Comparison of ENCODE assay signal across 9 mouse cellular contexts in genomic region chr4:144980811-144981551, GRCm38 (mm10).
DNase-seq lines count a peak whose midpoint lies in the region; ATAC-seq and TF ChIP-seq lines count a peak whose summit lies in the region.
"Had no signal": no experiment of that assay in that cellular context is flagged by ENCODE, and none has a peak within 500 bp of the region (broad histone marks: within the 10 kb centered on the region; RNA-seq: fewer than 3 reads in every experiment).

No protein-coding gene starts in this region.

- peaks cover 1% of the 10 kb centered on the region; the same call in 1 of the 2 replicates for H3K36me3 ChIP-seq in heart, postnatal 0 days (replicated peaks; ENCODE audit: control insufficient read depth, insufficient read depth, low read length)
- peaks cover 12% of the 10 kb centered on the region; the same call in 1 of the 2 replicates for H3K36me3 ChIP-seq in liver, adult 2 months (ENCODE audit: control insufficient read depth, insufficient read depth, low read length)
- no peaks in the 10 kb centered on the region; the same call in 1 of the 2 replicates for H3K36me3 ChIP-seq in forebrain, embryonic 10.5 days (replicated peaks)

- no peak for TF ChIP-seq CTCF in heart, postnatal 0 days (IDR thresholded peaks at IDR 0.05; ENCODE audit: low read depth)
- no peak for TF ChIP-seq CTCF in liver, adult 2 months (IDR thresholded peaks at IDR 0.05; ENCODE audit: low read depth, low read length)

- H3K79me2 ChIP-seq in liver, adult 2 months (ENCODE audit: control insufficient read depth, insufficient read depth, low read length), result no peaks in the 10 kb centered on the region

- no peak overlapping the region for H3K4me2 ChIP-seq in heart, postnatal 0 days (ENCODE audit: low read depth, low read length)

- H3K9me3 ChIP-seq in heart, postnatal 0 days (replicated peaks; ENCODE audit: control insufficient read depth, low read length), result no peaks in the 10 kb centered on the region
- H3K9me3 ChIP-seq in forebrain, embryonic 10.5 days, result no peaks in the 10 kb centered on the region

- H3K4me3 ChIP-seq in heart, postnatal 0 days (ENCODE audit: low read depth, low read length), result no peak overlapping the region
- H3K4me3 ChIP-seq in liver, adult 2 months (ENCODE audit: insufficient read depth, low read depth, low read length), result no peak overlapping the region
- no peak overlapping the region for H3K4me3 ChIP-seq in forebrain, embryonic 10.5 days

- DNase-seq in layer of hippocampus, adult 11-12 months (ENCODE audit: low spot score), result peak; percentile 55
- DNase-seq in layer of hippocampus, postnatal 10 days (ENCODE audit: low spot score in 2 of 2), result no peak
- peak; percentile 51 for DNase-seq in adrenal gland, postnatal 25 days
- peak; percentile 70 for DNase-seq in heart, postnatal 0 days (ENCODE audit: low spot score)
- DNase-seq in liver, adult 2 months (ENCODE audit: extremely low read depth, low read depth, low spot score), result peak; percentile 46
- peak; percentile 65 to 66 for DNase-seq in spleen, postnatal 36 days (ENCODE audit: low spot score in 2 of 2)
- DNase-seq in cerebellum, adult 11 months, result no peak
- DNase-seq in forebrain, embryonic 10.5 days (ENCODE audit: extremely low spot score, low spot score), result no peak

- peak; percentile 91; the same call in 1 of the 2 replicates for TF ChIP-seq EP300 in heart, postnatal 0 days (IDR thresholded peaks at IDR 0.05; ENCODE audit: low read depth)

- TF ChIP-seq POLR2A in liver, adult 2 months (IDR thresholded peaks at IDR 0.05; ENCODE audit: extremely low read depth, insufficient read depth, low read length), result no peak

- H3K4me1 ChIP-seq in heart, postnatal 0 days (ENCODE audit: control insufficient read depth, insufficient read depth), result peaks cover 61% of the 10 kb centered on the region
- peaks cover 28% of the 10 kb centered on the region for H3K4me1 ChIP-seq in liver, adult 2 months (ENCODE audit: control insufficient read depth, insufficient read depth, low read length)
- peaks cover 25% of the 10 kb centered on the region for H3K4me1 ChIP-seq in forebrain, embryonic 10.5 days

- no peaks in the 10 kb centered on the region for H3K27me3 ChIP-seq in heart, postnatal 0 days (ENCODE audit: control insufficient read depth, insufficient read depth, low read length)
- H3K27me3 ChIP-seq in liver, adult 2 months (ENCODE audit: control insufficient read depth, insufficient read depth, low read length), result no peaks in the 10 kb centered on the region
- no peaks in the 10 kb centered on the region for H3K27me3 ChIP-seq in forebrain, embryonic 10.5 days (ENCODE audit: poor library complexity, severe bottlenecking)
- H3K27me3 ChIP-seq: Patski had no signal

- 22% methylated on average over 8 of the region's 8 CpGs for WGBS in heart, postnatal 0 days
- 7% methylated on average over 8 of the region's 8 CpGs for WGBS in liver, adult 2 months
- 63% methylated on average over 8 of the region's 8 CpGs for WGBS in forebrain, embryonic 10.5 days

- no peak overlapping the region for H3K9ac ChIP-seq in heart, postnatal 0 days (replicated peaks; ENCODE audit: low read depth, low read length)
- H3K9ac ChIP-seq in liver, adult 2 months (ENCODE audit: low read depth, low read length), result no peak overlapping the region

- H3K27ac ChIP-seq in heart, postnatal 0 days (ENCODE audit: low read depth), result peak overlapping the region; percentile 27; the same call in 1 of the 2 replicates
- H3K27ac ChIP-seq in liver, adult 2 months (replicated peaks; ENCODE audit: insufficient read depth, low read depth, low read length), result 0 out of 2 replicates have a peak overlapping the region, but pooled peaks have one; percentile 41
- H3K27ac ChIP-seq in forebrain, embryonic 10.5 days, result no peak overlapping the region

- peak; percentile 83 for ATAC-seq in heart, postnatal 0 days (ENCODE audit: insufficient read depth, low read depth)
- ATAC-seq: Patski had no signal

Comparison
In these comparisons a context has a peak if more than half of its experiments do, and no peak if none do; other contexts are left out.
1. DNase-seq: peak in layer of hippocampus, adult 11-12 months (single experiment), adrenal gland, postnatal 25 days (single experiment), heart, postnatal 0 days (single experiment), liver, adult 2 months (single experiment) and spleen, postnatal 36 days (2 of 2); none in layer of hippocampus, postnatal 10 days (0 of 2), cerebellum, adult 11 months (single experiment) and forebrain, embryonic 10.5 days (single experiment).